Mouse (Mus musculus): ENCODE data around the gene Crtc2. TPM values are rescaled to one million over a fixed set of nuclear protein-coding genes. Genes with fewer than 3 reads are reported as not detected.

Crtc2 gene
- total and polyA plus RNA-seq, 3 experiments: 7.1 to 66.9 TPM; not detected in 1

GRCm38 (mm10) chr3:90275286-90275685 is 21.3 kb downstream of the Crtc2 start:
- H3K4me3 ChIP-seq (ENCODE audit: control insufficient read depth in 1 of 2, insufficient read depth in 1 of 2, low read depth in 2 of 2, low read length in 2 of 2): no peak overlapping the region
- no peak overlapping the region for H3K9ac ChIP-seq (ENCODE audit: control insufficient read depth, low read depth, low read length, poor library complexity, severe bottlenecking)
- no peaks in the 10 kb centered on the region for H3K9me3 ChIP-seq (replicated peaks; ENCODE audit: insufficient read depth, low read length)
- no peak for DNase-seq (ENCODE audit: low read depth, low spot score)
- H3K27ac ChIP-seq (ENCODE audit: control insufficient read depth, low read depth, low read length): no peak overlapping the region
- no peaks in the 10 kb centered on the region for H3K79me2 ChIP-seq (ENCODE audit: control insufficient read depth, insufficient read depth, low read length, poor library complexity)
- no peaks in the 10 kb centered on the region for H3K4me1 ChIP-seq (ENCODE audit: control insufficient read depth in 1 of 2, insufficient read depth in 2 of 2, low read length in 2 of 2)
- H3K27me3 ChIP-seq (ENCODE audit: control insufficient read depth in 1 of 2, insufficient read depth in 2 of 2, low read length in 2 of 2): no peaks in the 10 kb centered on the region
- no peak for TF ChIP-seq RCOR1 (IDR thresholded peaks at IDR 0.05; ENCODE audit: low read depth, low read length)
- TF ChIP-seq CHD1 (IDR thresholded peaks at IDR 0.05; ENCODE audit: low read depth, low read length): no peak
- TF ChIP-seq USF2 (IDR thresholded peaks at IDR 0.05; ENCODE audit: borderline replicate concordance in 1 of 2, insufficient read depth in 1 of 2, low read depth in 1 of 2, low read length in 2 of 2): no peak
- TF ChIP-seq ELF1 (IDR thresholded peaks at IDR 0.05; ENCODE audit: low read depth, low read length): no peak
- TF ChIP-seq ZKSCAN1 (IDR thresholded peaks at IDR 0.05; ENCODE audit: low read depth, low read length): no peak
- TF ChIP-seq CTCF (IDR thresholded peaks at IDR 0.05 in 2 of 3, conservative IDR thresholded peaks at IDR 0.05 in 1 of 3; ENCODE audit: control insufficient read depth in 1 of 3, insufficient read depth in 1 of 3, low read depth in 2 of 3, low read length in 3 of 3, poor library complexity in 1 of 3, severe bottlenecking in 1 of 3): no peak
- TF ChIP-seq POLR2AphosphoS2 (IDR thresholded peaks at IDR 0.05; ENCODE audit: low read length): no peak
- no peak for TF ChIP-seq HCFC1 (IDR thresholded peaks at IDR 0.05; ENCODE audit: low read depth, low read length)
- TF ChIP-seq TBP (IDR thresholded peaks at IDR 0.05; ENCODE audit: low read depth, low read length): no peak
- TF ChIP-seq RAD21 (IDR thresholded peaks at IDR 0.05; ENCODE audit: low read depth, low read length): no peak
- no peak for TF ChIP-seq CHD2 (IDR thresholded peaks at IDR 0.05; ENCODE audit: low read length)
- TF ChIP-seq MAFK (IDR thresholded peaks at IDR 0.05; ENCODE audit: borderline replicate concordance, low read depth, low read length): no peak
- no peak for TF ChIP-seq USF1 (IDR thresholded peaks at IDR 0.05; ENCODE audit: low read depth, low read length)
- no peak for TF ChIP-seq SIN3A (IDR thresholded peaks at IDR 0.05; ENCODE audit: low read length)
- no peak for TF ChIP-seq MEF2A (IDR thresholded peaks at IDR 0.05; ENCODE audit: extremely low read depth, insufficient replicate concordance, low read depth, low read length, poor library complexity, severe bottlenecking)
- no peak for TF ChIP-seq NRF1 (IDR thresholded peaks at IDR 0.05; ENCODE audit: insufficient read depth, low read depth, low read length, poor library complexity, severe bottlenecking)
- TF ChIP-seq GATA1 (IDR thresholded peaks at IDR 0.05; ENCODE audit: low read depth, low read length): no peak
- no peak for TF ChIP-seq BHLHE40 (IDR thresholded peaks at IDR 0.05; ENCODE audit: borderline replicate concordance, low read depth, low read length)
- peaks cover 0 to 19% of the 10 kb centered on the region in 2 experiments; a peak in 2 of 4 replicates for H3K36me3 ChIP-seq (ENCODE audit: control insufficient read depth in 1 of 2, insufficient read depth in 2 of 2, low read length in 2 of 2)

DNA sequence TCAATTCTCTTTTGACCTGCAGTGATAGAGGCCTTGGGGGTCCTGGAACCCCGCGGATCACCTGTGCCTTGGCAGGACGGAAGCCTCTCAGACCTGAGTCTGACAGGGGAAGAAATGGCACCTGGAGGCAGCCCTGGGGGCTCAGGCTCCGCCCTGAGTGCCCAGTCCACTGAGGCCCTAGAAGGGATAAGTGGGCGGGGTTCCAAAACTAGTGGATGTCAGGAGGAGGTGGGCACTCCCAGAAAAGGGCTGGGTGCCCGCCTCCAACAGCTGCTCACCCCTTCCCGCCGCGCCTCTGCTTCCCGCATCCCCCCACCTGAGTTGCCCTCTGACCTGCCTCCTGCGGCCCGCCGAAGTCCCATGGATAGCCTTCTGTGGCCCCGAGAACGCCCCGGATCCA is 22.9 kb downstream of the Crtc2 start:
- H3K9ac ChIP-seq (ENCODE audit: control insufficient read depth, low read depth, low read length, poor library complexity, severe bottlenecking): no peak overlapping the region
- no peaks in the 10 kb centered on the region for H3K4me1 ChIP-seq (ENCODE audit: control insufficient read depth in 1 of 2, insufficient read depth in 2 of 2, low read length in 2 of 2)
- no peaks in the 10 kb centered on the region for H3K9me3 ChIP-seq (replicated peaks; ENCODE audit: insufficient read depth, low read length)
- no peaks in the 10 kb centered on the region for H3K27me3 ChIP-seq (ENCODE audit: control insufficient read depth in 1 of 2, insufficient read depth in 2 of 2, low read length in 2 of 2)
- TF ChIP-seq POLR2AphosphoS2 (IDR thresholded peaks at IDR 0.05; ENCODE audit: low read length) (no peak), ZC3H11A (IDR thresholded peaks at IDR 0.05; ENCODE audit: low read depth, low read length) (no peak), ELF1 (IDR thresholded peaks at IDR 0.05; ENCODE audit: low read depth, low read length) (no peak)
- peaks cover 0 to 18% of the 10 kb centered on the region in 2 experiments; a peak in 2 of 4 replicates for H3K36me3 ChIP-seq (ENCODE audit: control insufficient read depth in 1 of 2, insufficient read depth in 2 of 2, low read length in 2 of 2)
- H3K79me2 ChIP-seq (ENCODE audit: control insufficient read depth, insufficient read depth, low read length, poor library complexity): no peaks in the 10 kb centered on the region
- DNase-seq (ENCODE audit: low read depth, low spot score): no peak
- H3K27ac ChIP-seq (ENCODE audit: control insufficient read depth, low read depth, low read length): no peak overlapping the region
- H3K4me3 ChIP-seq (ENCODE audit: control insufficient read depth in 1 of 2, insufficient read depth in 1 of 2, low read depth in 2 of 2, low read length in 2 of 2): no peak overlapping the region
